Mouse (Mus musculus) heart, embryonic 10.5 days (tissue): ENCODE measurements at regions not wholly inside any gene's neighbourhood (a gene's known extent, or its start where the extent isn't known, plus 50 kb on each side); places are given as distances from the start of the nearest gene placed in this dataset.

Experiments used
- DNase-seq: peaks from one replicate; pipeline ENCODE4 v3.0.0-alpha.2; 2017; ENCODE audit warnings: low spot score
- H3K27ac ChIP-seq: fragments of 300-500 bp; sonication (generic); 2 replicates; pipeline ENCODE4 v1.5.1; 2016; ENCODE audit warnings: mild to moderate bottlenecking
- H3K27me3 ChIP-seq: fragments of 300-500 bp; sonication (generic); 2 replicates; pipeline ENCODE4 v1.6.1; 2016; ENCODE audit warnings: mild to moderate bottlenecking; ENCODE audit not compliant: poor library complexity, insufficient read depth, severe bottlenecking
- H3K36me3 ChIP-seq: fragments of 300-500 bp; sonication (generic); 2 replicates; pipeline ENCODE4 v1.6.1; 2016; ENCODE audit warnings: mild to moderate bottlenecking, moderate library complexity
- H3K4me1 ChIP-seq: fragments of 300-500 bp; sonication (generic); 2 replicates; pipeline ENCODE4 v1.6.1; 2016; ENCODE audit warnings: mild to moderate bottlenecking
- H3K4me3 ChIP-seq: fragments of 300-500 bp; sonication (generic); 2 replicates; pipeline ENCODE4 v1.5.1; 2016; ENCODE audit warnings: mild to moderate bottlenecking, moderate library complexity
- H3K9me3 ChIP-seq: fragments of 300-500 bp; sonication (generic); 2 replicates; pipeline ENCODE4 v1.6.1; 2016; ENCODE audit warnings: mild to moderate bottlenecking, moderate library complexity
- WGBS: fragments of 180-500 bp; shearing (Covaris S2); methylation state at CpG from one replicate; pipeline ENCODE4 v1.1.7; 2016; 5-methylcytosine and 5-hydroxymethylcytosine counted together

DNA sequence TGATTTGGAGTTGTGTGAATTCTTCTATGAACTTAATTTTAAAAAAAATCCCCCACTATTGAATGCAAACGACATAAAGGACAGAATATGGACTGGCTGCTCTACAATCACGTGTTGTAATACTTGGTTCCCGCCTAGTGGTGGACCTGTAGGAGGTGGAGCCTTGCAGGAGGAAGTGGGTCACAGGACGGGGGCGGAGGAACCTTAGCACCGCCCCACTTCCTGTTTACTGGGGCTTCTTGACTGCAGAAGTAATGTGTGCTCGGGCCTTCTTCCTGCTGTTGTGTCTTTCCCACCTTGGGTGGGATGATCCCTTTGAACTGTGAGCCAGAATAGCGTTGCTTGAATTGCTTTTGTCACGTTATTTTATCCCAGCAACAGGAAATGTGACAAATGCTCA, 52.2 kb upstream of the Tmem108 start:
- 85% methylated on average over 9 of the region's 9 CpGs for WGBS
- Histone ChIP-seq H3K27ac (no peak overlapping the region), H3K4me1 (no peaks in the 10 kb centered on the region), H3K27me3 (no peaks in the 10 kb centered on the region), H3K9me3 (no peaks in the 10 kb centered on the region), H3K36me3 (no peaks in the 10 kb centered on the region), H3K4me3 (no peak overlapping the region)
- DNase-seq = no peak

DNA sequence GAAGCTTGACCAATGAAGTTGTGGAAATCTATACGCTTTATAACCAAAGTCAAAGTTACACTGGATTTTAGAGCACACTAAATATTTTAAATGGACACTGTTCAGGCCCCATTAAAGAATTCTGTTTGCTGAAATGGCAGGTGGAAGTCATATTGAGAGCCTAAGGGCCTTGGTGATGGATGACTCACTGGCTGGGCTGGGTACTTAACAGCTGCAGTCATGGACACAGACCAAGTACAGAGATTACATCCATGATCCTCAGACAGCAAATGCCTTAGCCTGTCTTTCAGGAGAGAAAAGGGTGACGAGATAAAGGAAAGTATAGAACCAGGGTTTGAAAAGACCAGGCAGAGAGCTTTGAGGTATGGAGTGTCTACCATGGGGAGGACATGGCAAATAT, 57.4 kb upstream of the Tmem108 start:
- Histone ChIP-seq H3K27me3 (no peaks in the 10 kb centered on the region), H3K9me3 (no peaks in the 10 kb centered on the region), H3K4me3 (no peak overlapping the region), H3K4me1 (no peaks in the 10 kb centered on the region), H3K27ac (no peak overlapping the region), H3K36me3 (no peaks in the 10 kb centered on the region)
- 84% methylated on average over 2 of the region's 2 CpGs for WGBS
- no peak for DNase-seq

DNA sequence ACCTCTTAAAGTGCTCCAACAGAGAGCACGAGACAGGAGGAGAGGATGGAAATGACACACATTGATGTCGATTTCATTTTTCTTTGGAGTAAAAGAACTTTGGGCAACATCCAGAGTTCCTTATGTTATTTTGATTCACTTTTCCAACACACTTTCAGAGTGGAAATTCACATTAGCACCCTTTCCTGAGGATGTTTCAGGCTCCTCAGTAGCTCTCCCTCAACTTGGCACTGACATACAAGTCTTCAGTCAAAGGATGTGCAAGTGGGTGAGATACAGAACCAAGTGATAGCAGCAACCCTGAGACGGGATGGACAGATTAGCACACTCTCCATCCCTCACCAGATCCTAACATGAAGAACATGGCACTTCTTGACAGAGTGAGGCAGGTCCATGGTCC, 60.0 kb upstream of the Tmem108 start:
- no peaks in the 10 kb centered on the region for H3K4me1 ChIP-seq
- no peak overlapping the region for H3K4me3 ChIP-seq
- H3K36me3 ChIP-seq = no peaks in the 10 kb centered on the region
- H3K9me3 ChIP-seq = no peaks in the 10 kb centered on the region
- no peak for DNase-seq
- no peaks in the 10 kb centered on the region for H3K27me3 ChIP-seq
- WGBS = 73% methylated on average over 3 of the region's 3 CpGs
- no peak overlapping the region for H3K27ac ChIP-seq

DNA sequence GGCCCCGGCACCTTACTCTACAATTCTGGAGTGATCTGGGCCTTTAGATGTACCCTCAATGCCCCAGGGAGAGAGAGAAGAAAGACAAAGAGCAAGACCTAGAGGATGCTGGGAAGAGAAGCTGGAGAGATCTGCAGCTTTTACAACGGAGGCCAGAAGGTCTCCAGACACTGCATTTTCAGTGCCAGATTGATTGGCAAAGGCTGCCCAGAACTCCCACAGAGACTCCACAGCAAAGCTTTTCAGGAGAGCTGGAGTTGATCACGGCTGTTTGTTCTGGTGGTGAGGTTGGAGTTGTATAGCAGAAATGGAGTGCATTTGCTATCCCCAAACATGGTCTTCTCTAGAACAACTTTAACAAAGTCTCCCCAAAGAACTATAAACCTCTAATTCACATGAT, 61.9 kb upstream of the Tmem108 start:
- Histone ChIP-seq H3K27ac (no peak overlapping the region), H3K4me1 (no peaks in the 10 kb centered on the region), H3K27me3 (no peaks in the 10 kb centered on the region), H3K9me3 (no peaks in the 10 kb centered on the region), H3K36me3 (no peaks in the 10 kb centered on the region), H3K4me3 (no peak overlapping the region)
- DNase-seq = no peak
- 76% methylated on average over 3 of the region's 3 CpGs for WGBS

DNA sequence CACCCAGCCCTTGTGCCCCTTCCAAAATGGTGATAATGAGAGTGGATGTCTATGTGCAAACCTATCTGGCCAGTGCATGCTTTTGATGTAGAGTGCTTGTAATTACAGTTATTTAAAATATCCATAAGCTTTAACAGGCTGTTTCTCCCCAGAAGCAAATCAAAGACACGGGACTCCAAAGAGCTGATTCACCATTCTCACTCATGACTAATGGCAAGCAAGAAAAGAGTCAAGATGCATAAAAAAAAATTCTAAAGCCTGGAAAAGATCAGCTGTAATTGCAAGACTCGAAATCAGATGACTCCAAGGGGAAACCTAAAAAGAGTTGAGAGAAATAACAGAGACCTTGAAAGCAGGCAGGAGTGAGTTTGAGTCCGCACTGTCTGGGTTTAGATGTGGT, 79.6 kb upstream of the Tmem108 start:
- no peak overlapping the region for H3K4me3 ChIP-seq
- no peak overlapping the region for H3K27ac ChIP-seq
- no peaks in the 10 kb centered on the region for H3K36me3 ChIP-seq
- H3K9me3 ChIP-seq = no peaks in the 10 kb centered on the region
- H3K27me3 ChIP-seq = no peaks in the 10 kb centered on the region
- 80% methylated on average over 3 of the region's 3 CpGs for WGBS
- H3K4me1 ChIP-seq = no peaks in the 10 kb centered on the region
- DNase-seq = no peak

DNA sequence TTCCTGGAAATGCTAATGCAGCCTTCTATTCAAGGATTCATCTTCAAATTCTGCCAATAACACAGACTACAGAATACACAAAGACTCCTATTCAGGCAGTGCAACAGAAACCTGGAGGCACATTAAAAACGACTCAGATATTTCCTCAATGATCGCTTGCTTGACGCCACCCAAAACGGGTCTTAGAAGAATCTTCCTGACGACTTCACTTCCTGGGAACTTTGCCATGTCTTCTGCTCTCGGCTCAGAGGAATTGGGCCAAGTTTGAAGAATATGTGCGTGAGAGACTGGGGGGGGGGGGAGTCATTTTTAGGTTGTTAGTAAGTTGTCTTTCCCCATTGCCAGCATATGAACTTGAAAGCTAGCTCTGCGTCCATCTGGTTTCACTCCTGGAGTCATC, 82.2 kb upstream of the Tmem108 start:
- WGBS = 84% methylated on average over 8 of the region's 8 CpGs
- no peaks in the 10 kb centered on the region for H3K27me3 ChIP-seq

DNA sequence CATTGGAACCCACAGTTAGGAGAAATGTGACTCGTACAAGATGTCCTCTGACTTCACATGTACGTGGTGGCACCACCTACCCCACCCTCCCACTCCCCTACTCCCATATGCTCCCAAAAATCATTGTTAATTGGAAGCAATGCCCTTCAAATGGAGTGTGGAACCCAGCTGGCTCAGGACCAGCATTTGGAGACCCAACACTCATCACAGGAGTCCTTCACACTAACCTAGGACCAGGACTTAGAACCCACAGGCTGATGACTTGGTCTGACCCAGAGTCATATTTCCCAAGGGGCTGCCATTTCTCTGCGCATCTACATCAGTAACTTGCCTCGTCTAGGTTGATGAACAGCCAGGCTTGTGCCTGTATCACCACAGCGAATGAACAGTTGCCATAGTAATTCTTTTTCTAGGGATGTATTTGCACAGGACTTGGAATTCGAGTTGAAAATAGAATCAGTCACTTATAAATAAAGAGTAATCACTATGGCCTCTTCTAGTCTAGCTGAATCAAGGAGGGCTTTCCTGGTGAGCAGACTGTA, 84.3 kb upstream of the Tmem108 start:
- DNase-seq = no peak
- Histone ChIP-seq H3K36me3 (no peaks in the 10 kb centered on the region), H3K27me3 (no peaks in the 10 kb centered on the region), H3K9me3 (no peaks in the 10 kb centered on the region), H3K4me1 (0 out of 2 replicates have a peak, but pooled peaks cover 3% of the 10 kb centered on the region), H3K27ac (no peak overlapping the region), H3K4me3 (no peak overlapping the region)
- WGBS = 78% methylated on average over 6 of the region's 6 CpGs

More for the DNA sequence above, 82.2 kb upstream of the Tmem108 start:
- Histone ChIP-seq H3K27ac (no peak overlapping the region), H3K4me3 (no peak overlapping the region), H3K9me3 (no peaks in the 10 kb centered on the region), H3K36me3 (no peaks in the 10 kb centered on the region), H3K4me1 (0 out of 2 replicates have a peak, but pooled peaks cover 3% of the 10 kb centered on the region)
- no peak for DNase-seq

DNA sequence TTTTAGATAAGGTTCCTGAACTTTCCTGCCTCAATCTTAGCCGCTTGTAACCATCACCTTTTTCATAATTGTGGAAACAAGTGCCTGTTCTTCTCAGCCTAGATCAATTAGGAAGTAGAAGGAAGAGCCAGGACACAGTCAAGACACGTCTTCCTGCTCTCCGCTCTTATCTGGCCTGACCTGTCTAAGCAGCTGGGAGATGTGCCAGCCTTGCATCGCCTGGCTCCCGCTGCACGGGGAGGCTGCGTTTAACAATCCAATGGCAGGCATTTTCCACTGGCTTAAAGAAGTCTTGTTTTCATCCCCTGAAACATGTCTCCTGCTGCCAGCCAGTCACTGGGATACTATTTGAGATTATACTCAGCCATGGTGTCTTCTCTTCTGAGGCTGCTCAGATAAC, 86.3 kb upstream of the Tmem108 start:
- no peaks in the 10 kb centered on the region for H3K27me3 ChIP-seq
- H3K36me3 ChIP-seq = no peaks in the 10 kb centered on the region
- 0 out of 2 replicates have a peak, but pooled peaks cover 3% of the 10 kb centered on the region for H3K4me1 ChIP-seq
- H3K4me3 ChIP-seq = no peak overlapping the region
- H3K27ac ChIP-seq = no peak overlapping the region
- H3K9me3 ChIP-seq = peaks cover 2% of the 10 kb centered on the region; the same call in 1 of the 2 replicates
- DNase-seq = peak; percentile 78
- 32% methylated on average over 7 of the region's 7 CpGs for WGBS

DNA sequence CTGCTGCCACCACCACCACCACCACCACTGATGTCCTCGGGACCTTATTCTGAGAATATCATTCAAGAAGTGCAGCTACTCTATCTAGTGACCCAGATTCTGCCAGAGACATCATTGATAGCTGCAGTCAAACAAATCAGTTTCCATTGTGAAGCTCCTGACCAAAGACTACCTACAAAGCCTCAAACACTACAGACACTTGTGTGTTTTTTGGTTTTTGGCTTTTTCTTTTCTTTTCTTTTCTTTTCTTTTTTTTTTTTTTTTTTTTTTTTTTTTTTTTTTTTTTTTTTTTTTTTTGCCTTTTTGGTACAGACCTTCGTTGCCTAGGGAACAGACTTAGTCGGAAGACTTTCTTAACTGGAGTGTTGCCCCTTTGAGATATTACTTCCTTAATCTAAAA, 87.4 kb upstream of the Tmem108 start:
- WGBS = 82% methylated on average over 3 of the region's 3 CpGs
- no peak for DNase-seq
- Histone ChIP-seq H3K27ac (no peak overlapping the region), H3K9me3 (peaks cover 12% of the 10 kb centered on the region), H3K27me3 (no peaks in the 10 kb centered on the region), H3K4me1 (0 out of 2 replicates have a peak, but pooled peaks cover 3% of the 10 kb centered on the region), H3K4me3 (no peak overlapping the region), H3K36me3 (no peaks in the 10 kb centered on the region)

DNA sequence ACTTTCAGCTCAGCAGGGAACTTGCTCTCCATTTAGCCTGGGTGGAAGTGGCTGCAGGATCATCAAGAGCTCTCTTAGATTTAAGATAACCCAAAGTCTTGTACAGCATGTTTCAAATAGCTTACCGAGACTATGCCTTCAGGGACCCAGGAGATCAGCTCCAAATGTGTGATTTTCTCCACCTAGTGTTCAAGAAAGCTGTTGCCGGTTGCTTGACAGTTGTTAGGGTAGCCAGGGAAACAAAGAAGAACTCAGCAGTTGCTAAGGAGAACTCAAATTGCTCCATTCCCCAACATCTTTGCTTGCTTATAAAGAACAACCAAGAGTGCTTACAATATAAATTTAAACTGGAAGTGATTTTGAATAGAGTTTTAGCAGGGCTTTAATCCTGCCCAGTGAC, 91.1 kb upstream of the Tmem108 start:
- H3K36me3 ChIP-seq = no peaks in the 10 kb centered on the region
- no peaks in the 10 kb centered on the region for H3K27me3 ChIP-seq
- H3K9me3 ChIP-seq = peaks cover 13% of the 10 kb centered on the region
- no peak overlapping the region for H3K4me3 ChIP-seq
- 0 out of 2 replicates have a peak, but pooled peaks cover 3% of the 10 kb centered on the region for H3K4me1 ChIP-seq
- no peak overlapping the region for H3K27ac ChIP-seq
- no peak for DNase-seq
- 82% methylated on average over 2 of the region's 2 CpGs for WGBS

DNA sequence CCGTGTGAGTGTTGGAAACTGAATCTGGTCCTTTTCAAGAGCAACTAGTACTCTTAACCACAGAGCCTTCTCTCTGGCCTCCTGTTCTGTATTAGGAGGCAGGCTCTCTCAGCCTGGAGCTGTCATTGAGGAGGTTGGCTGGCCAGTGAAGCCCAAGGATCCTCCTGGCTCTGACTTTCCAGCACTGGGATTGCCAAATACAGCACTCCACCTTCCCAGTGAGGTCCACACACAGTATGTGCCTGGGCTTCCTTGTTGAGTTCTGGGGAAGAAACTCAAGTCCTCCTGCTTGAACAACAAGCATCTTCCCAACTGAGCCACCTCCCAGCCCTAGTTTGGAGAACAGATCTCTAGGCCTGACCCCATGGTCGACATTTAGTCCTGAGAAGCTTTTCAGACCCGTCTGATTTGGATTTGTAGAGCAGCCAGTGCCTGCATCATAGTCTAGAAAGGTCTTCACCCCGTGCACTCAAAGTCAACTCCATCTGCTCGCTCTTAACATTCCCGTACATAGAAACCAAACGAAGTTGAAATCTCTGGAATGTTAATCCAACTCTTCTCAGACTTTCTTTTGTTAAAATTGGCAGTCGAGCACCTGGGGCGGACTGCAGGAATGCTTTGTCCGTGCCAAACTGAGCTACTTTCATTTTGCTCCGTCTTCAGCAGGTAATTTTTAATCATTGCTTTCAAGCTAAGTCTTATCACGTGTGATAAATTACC, 99.2 kb upstream of the Tmem108 start:
- Histone ChIP-seq H3K4me1 (no peaks in the 10 kb centered on the region), H3K4me3 (no peak overlapping the region), H3K27me3 (no peaks in the 10 kb centered on the region), H3K9me3 (no peaks in the 10 kb centered on the region), H3K36me3 (no peaks in the 10 kb centered on the region), H3K27ac (no peak overlapping the region)
- DNase-seq = no peak
- WGBS = 67% methylated on average over 12 of the region's 12 CpGs

DNA sequence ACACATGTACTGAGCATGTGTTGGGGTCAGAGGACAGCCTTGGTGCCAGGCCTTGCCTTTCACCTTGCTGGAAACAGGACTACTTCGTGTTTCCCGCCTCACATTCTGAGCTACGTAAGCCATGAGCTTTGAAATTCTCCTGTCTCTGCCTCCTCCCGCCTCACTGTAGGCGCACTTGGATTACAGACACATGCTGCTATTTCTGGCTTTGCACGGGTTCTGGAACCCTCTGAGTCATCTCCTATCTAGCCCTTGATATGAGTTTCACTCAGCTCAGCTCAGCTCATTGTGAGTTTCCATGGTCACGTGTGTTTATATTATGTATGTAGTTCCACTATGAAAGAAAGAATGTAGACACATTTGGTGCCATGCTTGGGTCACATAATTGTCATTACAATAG, 100.9 kb upstream of the Tmem108 start:
- H3K9me3 ChIP-seq = no peaks in the 10 kb centered on the region
- no peak overlapping the region for H3K4me3 ChIP-seq
- 71% methylated on average over 7 of the region's 7 CpGs for WGBS
- no peak overlapping the region for H3K27ac ChIP-seq
- H3K4me1 ChIP-seq = no peaks in the 10 kb centered on the region
- H3K27me3 ChIP-seq = no peaks in the 10 kb centered on the region
- DNase-seq = no peak
- H3K36me3 ChIP-seq = no peaks in the 10 kb centered on the region

DNA sequence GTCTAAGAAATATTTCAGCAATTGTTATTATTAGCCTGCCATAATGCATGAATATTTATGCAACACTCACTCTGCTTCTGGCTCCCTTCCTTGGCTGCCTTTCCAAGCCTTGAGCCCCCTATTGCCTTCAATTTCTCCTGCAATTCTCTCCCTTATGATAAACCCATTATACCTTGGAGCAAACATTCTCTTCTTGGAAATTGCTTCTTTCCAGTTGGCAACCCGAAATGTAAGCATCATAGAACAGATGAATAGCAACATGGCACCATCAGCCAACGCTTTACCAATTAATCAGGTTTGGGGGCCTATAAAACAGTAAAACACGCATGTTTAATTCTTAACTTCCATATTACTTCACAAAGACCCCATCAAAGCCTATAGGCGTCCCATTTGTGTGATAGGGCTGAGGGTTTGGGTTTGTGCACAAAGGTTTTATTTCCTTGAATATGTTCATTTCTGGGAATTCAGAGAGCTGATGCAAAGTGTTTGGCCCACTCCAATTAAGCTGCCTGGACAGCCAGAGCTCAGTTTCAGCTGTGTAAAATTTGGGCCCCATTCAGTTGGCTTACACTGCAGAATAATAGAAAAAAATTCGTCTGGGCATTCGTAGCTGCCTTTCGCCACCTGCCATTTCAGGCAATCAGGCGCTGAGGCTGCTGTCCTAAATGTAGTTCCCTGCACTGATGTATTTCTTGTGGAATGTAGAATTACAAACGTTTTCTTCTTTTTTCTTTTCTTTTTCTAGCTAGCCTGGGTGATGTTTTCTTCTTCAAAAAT, 106.0 kb upstream of the Tmem108 start:
- no peaks in the 10 kb centered on the region for H3K9me3 ChIP-seq
- no peaks in the 10 kb centered on the region for H3K36me3 ChIP-seq
- no peaks in the 10 kb centered on the region for H3K27me3 ChIP-seq
- no peaks in the 10 kb centered on the region for H3K4me1 ChIP-seq
- H3K4me3 ChIP-seq = no peak overlapping the region
- DNase-seq = no peak
- no peak overlapping the region for H3K27ac ChIP-seq
- WGBS = 70% methylated on average over 9 of the region's 9 CpGs
